Mouse (Mus musculus) spleen, embryonic (tissue): Measurements from ENCODE around the gene Nop10.
"Not testable (repeated sequence)": the region's sequence is repeated elsewhere in the genome, so short reads cannot be mapped to it uniquely, and the experiment has no call there.

Experiments
- CTCF ChIA-PET: fragments of 350-600 bp; sonication (Branson Sonifier 250); formaldehyde crosslinking; loops from one replicate; lab custom pipeline; 2022; lab: Charles Lee

Nop10 gene

DNA sequence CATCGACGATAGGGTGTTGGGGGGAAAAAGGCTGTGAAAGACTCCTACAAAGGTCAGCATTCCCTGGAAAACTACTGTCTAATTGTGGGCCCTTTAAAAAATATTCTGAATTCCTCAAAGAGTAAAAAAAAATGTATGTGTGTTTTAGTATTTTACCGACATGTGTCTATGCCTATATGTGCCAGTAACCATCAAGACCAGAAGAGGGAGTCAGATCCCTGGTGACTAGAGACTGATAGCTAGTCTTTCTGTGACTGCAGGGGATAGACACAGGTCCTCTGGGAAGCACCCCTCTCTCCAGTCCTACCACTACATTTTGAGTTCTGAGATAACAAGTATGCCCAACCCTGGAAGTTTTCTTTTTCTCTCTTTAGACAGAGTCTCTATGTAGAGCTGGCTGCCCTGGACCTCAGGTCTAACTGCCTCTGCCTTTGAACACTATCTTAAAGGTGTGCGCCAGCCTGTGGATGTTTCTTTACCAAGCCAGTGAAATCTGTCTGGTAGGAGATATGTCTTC lies 1.1 kb downstream of the Nop10 start:
- CTCF ChIA-PET = interaction anchor here (0.6 kb wide), 1 partner anchor 15 kb away, joined by 5 read pairs; no protein-coding TSS in a partner anchor

DNA sequence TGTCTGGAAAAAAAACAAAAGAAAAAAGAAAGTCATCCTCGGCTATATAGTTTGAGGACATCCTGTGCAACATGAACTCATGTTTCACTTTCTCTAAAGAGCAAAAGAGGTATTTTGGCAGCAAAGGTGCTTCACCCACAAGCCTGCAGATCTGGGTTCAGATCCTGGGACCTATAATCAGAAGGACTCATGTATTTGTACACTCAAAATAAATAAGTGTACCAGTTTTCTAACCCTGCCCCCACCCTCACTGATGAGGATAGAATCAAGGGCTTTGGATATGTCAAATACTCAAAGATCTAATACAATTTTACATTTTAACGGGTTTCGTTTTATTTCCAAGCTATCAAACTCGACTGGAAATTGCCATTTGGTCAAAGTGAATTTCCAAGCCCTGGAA lies 2.6 kb downstream of the Nop10 start:
- CTCF ChIA-PET = no interaction called here

DNA sequence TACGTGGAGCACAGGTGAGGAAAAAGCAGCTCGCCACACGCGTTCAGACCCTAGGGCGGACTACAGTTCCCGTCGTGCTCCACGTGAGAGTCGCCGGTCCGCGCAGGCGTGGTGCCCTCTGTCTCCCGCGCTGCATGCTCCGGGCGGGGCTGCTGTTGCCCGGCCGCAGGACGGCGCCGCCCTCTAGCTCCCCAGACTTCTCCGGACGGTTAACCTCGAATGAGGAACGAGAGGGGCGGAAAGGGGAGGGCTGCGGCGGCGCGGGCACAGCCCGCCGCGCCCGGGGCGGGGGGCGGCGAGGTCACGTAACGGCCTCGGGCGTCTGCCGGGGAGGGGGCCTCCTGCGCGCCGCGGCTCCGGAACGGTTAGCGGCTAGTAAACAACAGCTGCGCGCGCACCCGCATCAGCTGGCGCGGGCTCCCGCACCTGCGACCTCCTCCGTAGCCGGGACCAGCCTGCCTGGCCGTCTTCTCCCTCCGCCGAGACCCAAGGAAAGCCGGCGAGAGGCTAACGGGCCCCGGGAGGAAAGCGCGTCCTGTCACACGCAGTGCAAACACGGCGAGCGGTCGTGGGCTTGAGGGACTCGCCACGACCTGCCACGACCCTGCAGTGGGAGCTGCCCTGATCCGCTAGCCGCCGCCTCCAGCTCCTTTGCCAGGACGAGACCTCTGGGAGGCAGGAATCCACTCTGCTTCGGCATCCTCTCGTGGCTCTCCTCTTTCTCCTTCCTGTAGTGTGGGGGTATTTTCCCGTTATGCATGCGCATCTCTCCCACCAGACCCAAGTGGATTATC lies 3.9 kb downstream of the Nop10 start, which contains the start of gene Slc12a6:
Slc12a6 (plus strand) TSS at position 378 of the 794 bp plus-strand sequence.
- CTCF ChIA-PET = no interaction called here

DNA sequence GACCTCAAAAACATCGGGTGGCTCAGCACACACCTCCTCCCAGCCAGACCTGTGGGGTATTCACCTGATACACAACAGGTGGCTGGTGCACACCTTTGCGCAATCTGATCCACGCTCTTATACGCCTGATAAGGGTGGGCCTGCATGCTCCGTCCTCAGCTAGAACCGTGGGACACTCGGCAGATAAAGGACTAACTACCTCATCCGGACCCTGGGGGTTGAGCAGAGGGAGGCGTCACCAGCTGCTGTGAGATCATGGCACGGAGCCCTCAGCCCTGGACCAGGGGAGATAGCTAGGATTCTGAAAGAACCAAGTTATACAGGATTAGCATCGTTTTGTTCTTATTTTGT lies 4.5 kb downstream of the Nop10 start, which contains the start of gene Gm21985:
Gm21985 (plus strand) TSS at position 73 of the 351 bp plus-strand sequence.
- CTCF ChIA-PET = interaction anchor here (0.7 kb wide), 1 partner anchor 61 kb away, joined by 3 read pairs; no protein-coding TSS in a partner anchor

DNA sequence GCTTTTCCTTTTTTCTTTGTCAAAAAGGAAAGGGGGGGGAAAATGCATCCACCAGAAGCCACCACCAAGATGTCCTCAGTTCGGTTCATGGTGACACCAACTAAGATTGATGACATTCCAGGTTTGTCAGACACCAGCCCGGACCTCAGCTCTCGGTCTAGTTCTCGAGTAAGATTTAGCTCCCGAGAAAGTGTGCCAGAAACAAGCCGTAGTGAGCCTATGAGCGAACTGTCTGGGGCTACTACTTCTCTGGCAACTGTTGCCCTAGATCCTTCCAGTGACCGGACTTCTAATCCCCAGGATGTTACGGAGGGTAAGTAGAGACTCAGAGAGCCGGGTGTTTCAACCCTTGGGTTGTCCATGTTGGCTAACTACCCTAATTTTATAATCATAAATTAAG lies 5.1 kb downstream of the Nop10 start:
- CTCF ChIA-PET = interaction anchor here (0.7 kb wide), 1 partner anchor 60 kb away, joined by 3 read pairs; no protein-coding TSS in a partner anchor

DNA sequence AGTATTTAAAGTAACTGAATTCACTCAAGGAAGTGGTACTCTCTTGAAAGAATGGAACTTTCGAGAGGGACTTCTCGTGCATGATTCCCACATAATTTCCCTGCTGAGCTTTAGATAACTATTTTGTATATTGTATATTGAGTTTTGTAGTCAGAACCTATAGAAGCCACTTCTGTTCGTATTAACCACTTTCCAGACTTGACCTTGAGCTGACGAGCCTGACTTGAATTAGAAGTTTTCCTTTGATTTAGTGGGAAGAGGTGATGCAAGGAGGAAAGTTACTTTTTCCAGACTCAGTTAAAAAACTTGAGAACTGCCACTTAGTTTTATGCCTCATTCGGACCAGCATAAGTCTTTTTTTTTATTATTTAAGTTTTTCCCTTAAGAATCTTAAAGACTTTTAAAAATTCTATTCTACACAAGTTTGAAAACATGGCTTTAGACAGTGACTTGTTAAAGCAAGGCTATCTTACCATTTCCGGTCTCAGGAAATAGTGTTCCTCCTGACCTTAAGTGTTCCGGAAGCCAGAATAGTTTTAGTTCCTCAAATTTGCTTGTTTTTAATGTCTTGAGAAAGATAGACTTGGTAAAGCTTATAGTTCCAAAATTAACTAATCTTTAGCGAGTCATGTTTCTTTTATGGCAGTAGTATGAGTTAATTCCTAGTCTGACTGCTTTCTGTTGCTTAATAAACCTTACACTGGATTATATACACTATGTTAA lies 6.0 kb downstream of the Nop10 start:
- CTCF ChIA-PET = interaction anchor here (0.5 to 0.6 kb wide), 3 partner anchors 29 to 51 kb away, joined by 3 to 8 read pairs (median 3); partner anchors contain the start of gene Lpcat4

DNA sequence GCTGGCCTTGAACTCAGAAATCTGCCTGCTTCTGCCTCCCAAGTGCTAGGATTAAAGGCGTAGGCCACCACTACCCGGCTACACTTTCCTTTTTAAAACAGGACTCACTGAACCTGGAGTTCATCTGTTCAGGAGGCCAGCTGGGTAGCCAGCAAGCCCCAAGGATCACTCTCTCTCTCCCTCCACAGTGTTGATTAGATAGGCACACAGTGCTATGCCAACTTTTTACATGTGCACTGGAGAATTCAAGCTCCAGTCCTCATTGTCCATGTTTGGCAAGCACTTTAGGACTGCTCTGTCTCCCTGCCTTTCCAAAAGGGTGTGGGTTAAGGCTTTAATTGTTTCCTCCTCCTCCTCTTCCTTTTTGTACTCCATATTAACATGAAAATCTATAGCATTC lies 8.3 kb downstream of the Nop10 start:
- CTCF ChIA-PET = no interaction called here

DNA sequence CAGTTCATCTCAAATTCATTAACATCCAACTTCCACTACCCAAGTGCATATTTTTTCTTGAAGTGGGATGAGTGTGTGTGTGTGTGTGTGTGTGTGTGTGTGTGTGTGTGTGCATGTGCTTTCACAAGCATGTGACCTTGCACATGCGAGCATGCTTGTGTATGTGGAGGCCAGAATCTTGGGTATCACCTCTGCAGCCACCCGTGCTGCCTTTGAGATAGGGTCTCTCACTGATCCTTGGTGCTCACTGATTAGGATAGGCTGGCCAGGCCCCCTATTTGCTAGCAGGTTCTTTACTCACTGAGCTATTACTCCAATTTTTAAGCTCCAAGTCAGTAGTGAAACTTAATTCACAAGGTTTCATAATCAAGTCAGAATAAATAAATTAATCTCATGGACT lies 11.2 kb downstream of the Nop10 start:
- CTCF ChIA-PET = no interaction called here

DNA sequence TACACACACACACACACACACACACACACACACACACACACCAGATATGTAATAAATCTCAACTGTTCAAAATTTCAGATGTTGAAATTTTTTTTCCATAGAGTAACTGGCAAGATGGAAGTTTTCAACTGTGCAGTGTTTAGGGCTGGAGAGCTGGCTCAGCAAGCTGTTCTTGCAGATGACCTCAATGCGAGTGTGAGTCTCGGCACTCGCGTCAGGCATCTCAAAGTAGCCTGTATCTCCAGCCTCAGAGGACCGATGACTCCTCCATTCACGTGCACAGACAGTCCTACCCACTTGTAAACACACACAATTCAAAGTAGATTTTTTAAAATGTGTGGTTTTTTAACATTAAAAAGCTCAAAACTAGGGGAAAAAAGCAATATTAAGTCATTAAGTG lies 11.7 kb downstream of the Nop10 start:
- CTCF ChIA-PET = interaction anchor here (0.6 to 1.2 kb wide), 2 partner anchors 10 to 218 kb away, joined by 3 to 5 read pairs; no protein-coding TSS in a partner anchor

DNA sequence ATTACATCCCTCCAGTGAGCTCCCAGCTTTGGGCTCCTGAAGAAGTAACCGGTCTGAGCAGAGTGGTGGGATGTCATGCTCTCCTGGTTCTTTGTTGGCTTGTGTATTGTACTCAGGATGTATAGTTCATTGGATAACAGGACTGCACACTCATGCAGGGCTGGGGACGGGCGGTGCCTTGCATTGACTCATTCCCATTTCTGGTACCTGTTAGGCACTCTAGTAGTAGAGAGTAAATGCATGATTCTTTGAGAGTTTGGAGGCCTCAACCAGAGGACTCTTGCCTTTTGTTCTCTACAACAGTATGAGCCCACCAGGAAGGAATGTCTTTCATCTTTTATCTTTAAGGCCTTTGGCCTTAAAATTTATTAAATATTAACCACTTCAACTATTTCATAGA lies 15.1 kb downstream of the Nop10 start:
- CTCF ChIA-PET = no interaction called here

DNA sequence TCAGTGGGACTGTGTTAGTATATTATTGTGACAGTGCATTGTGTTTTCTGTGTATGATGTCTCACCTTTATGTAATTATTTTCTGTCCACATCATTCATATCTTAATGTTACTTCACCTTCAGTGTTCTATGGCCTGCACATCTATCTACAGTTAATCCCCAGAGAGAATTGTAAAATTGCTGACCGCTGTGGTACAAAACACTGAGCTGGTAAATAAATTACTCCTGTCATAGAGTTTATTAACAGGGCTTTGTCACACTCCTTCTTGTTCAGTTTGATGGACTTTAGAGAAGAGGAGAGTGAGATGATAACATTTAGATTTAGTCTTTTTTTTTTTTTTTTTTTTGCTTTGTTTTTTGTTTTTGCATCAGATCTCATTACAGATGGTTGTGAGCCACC lies 21.1 kb downstream of the Nop10 start:
- CTCF ChIA-PET = interaction anchor here (0.6 to 0.7 kb wide), 2 partner anchors 9 to 22 kb away, joined by 4 to 14 read pairs; no protein-coding TSS in a partner anchor

DNA sequence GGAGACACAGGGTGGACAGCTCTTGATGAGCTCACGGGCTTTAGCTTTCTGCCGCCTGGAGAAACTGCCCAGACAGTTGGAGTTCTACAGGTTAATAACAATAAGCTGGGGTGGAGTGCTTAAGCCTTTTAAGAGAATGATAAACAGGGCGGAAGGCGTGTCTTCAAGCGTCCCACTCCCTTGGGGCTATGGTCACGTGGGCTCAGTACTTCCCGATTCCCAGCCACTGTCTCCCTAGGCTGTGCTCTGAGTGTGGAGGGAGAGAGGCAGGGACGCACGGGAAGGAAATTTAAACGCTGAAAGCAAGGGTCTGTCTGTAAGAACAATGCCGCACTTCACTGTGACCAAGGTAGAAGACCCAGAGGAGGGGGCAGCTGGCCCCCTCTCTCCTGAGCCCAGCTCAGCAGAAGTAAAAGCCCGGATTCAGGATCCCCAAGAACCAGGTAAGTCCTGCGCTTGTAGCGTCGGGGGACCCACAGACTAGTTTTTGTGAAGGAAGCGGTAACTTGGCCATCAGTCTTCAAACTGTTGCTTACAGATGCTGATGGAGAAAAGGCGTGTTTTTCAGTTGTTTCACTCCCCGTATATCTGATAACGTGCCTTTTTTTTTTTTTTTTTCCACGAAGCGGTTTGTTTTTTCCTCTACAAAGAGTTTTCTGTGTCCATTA lies 22.8 kb downstream of the Nop10 start:
- CTCF ChIA-PET = no interaction called here

DNA sequence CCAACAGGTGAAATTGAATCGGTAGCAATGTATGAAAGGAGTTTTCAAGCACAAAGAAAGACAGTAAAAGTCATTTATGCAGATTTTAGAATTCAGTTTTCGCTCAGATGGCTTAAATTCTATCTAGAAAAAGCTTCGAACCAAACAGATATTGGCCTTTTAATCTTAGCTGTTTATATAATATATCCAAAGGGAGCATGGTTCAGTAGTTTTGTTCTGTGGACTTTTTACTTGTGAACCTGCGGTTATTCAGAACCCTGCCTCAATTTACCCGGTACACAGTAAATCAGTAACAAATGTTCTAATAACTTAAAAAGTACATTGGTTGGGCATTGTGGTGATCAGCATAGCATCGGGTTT lies 23.3 kb downstream of the Nop10 start:
- CTCF ChIA-PET = no interaction called here

DNA sequence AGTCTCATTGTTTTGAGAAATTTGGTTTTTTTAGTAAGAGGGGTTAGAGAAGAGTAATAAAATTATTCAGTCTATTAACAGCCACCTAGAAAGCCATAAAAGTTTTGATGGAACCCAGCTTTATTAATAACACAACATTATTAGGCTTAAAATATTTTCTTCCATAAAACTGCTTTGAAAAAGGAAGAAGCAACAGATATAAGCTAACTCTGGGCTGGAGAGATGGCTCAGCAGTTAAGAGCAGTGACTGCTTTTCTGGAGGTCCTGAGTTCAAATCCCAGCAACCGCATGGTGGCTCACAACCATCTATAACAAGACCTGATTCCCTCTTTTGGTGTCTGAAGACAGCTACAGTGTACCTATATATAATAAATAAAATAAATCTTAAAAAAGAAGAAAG lies 24.3 kb downstream of the Nop10 start:
- CTCF ChIA-PET = not testable (repeated sequence)

DNA sequence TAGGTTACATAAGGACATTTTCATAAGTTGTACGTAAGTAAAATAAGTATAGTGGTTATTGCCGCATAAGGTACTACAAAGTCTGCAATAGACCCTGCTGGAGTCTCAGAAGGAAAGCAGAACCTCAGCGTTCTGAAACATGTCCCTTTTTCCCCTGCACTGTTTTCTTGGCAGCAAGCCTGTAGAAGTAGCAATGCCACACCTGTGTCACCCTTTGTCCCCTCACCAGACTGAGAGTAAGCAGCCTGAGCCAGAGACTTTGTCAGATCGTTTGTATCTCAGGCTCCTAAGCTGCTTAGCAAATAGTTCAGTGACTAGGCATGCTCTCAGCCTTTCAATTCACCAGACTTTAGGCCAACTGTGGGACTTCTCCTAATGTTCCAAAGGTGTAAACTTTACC lies 25.3 kb downstream of the Nop10 start:
- CTCF ChIA-PET = no interaction called here

DNA sequence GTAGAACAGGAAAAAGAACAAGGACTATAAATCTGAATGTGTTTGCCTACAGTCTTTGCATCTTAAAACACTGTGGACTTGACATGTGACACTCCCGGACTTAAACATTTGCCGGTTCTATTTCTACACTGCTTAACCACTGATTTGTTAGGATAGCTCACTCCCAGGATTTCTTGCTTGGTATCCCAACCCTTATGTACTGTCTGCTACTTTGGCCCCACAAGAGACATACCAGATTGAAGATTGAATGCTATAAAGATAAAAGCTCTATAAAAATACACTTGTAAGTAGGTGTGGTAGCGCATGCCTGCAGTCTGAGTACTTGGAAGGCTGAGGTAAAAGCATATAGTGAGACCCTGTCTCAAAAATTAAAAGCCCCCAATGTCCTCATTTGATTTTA lies 27.8 kb downstream of the Nop10 start:
- CTCF ChIA-PET = no interaction called here

DNA sequence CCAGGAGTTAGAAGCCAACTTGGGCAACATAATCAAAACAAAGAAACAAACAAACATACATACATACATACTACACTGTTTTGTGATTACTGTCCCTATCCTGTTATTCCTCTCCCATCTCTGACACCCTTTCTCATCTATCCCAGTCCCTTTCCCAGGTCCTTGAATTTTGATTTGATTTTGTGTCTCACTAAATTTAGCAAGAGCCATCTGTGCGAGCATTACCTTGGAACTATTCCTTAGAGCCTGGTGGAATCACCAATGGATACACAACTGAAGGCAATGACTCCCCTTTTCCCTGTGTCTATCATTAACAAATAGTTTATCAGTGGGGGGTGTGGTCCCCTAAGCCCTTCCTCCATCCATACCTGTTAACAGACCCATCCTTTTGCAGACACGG lies 31.1 kb downstream of the Nop10 start:
- CTCF ChIA-PET = no interaction called here

DNA sequence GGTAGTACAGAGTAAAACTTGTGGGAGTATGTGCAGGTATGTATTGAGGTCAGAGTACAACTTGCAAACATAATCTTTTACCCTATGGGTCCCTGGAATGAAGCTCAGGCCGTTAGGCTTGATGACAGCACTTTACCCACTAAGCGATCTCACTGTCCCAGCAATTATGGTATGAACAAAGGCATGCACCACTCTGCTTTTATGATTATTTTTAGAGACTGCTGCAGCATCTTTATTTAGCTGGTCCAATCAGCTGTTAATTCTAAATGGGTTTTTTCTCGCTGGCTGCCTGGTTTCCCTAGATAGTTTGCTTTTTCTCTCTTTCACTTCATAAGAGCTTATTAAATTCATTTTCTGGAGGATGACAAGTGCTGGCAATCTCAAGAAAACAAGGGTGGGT lies 34.5 kb downstream of the Nop10 start:
- CTCF ChIA-PET = no interaction called here

DNA sequence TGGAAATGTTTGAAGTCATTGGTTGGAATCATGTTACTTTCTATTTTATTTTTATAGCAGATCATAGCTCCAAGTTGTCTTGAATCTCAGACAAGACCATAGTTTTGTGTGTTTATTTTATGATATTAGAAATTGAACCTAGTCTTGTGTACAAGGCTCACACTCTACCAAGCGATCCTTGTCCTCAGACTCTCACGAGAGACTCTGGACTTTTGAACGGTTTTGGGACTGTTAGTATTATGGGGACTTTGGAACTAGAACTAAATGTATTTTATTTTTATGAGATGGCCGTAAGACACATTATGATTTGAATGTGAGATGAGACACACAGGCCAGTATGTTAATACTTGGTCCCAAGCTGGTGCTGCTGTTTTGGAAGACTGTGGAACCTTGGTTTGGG lies 36.5 kb downstream of the Nop10 start:
- CTCF ChIA-PET = interaction anchor here (0.5 kb wide), 1 partner anchor 30 kb away, joined by 4 read pairs; no protein-coding TSS in a partner anchor

DNA sequence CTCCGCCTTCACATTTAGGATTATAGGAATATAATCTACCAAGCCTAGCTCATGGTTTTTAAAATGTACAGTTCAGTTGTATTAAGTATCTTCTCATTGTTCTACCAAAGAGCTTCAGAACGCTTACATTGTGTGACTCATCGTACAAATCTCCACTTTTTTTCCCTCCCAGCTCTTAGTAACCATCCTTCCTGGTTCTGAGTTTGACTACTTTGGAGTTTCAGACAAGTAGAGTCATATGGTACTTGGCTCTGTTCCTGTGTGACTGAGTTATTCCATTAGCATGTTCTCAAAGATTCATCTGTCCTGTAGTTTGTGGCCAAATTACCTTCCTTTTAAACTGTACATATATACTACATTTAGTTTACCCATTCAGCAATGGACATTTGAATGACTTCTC lies 46.9 kb downstream of the Nop10 start:
- CTCF ChIA-PET = no interaction called here

DNA sequence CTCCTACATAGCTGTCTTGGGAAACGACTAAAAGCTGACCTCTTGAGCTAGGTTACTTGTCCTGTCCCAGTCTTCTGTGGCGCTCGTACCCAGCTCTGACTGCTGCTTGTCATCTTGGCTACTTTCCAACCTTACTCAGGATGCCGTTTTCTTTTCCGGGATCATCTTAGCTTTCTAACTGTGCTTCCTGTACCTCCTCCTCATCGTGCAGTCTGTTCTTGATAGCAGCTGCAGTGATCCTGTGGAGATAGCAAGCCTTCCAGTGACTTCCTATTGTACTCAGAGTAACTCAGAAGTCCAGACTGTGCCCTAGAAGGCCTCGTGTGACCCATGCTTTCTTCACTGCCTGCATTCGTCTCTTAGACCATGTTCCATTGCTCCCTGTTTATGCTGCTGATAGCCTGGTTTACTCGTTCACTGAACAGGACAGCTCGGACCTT lies 47.5 kb downstream of the Nop10 start:
- CTCF ChIA-PET = no interaction called here
